Mouse (Mus musculus) kidney, adult 2 months (tissue): ENCODE measurements around the gene Myo18b. TPM values are rescaled to one million over a fixed set of nuclear protein-coding genes. Genes with fewer than 3 reads are reported as not detected.

ENCODE experiments used
- DNase-seq: peaks from one replicate; pipeline ENCODE4 v3.0.0; 2021
- H3K27ac ChIP-seq: fragments of 200-500 bp; 2 replicates; pipeline ENCODE4 v1.5.1; 2012; ENCODE audit warnings: low read depth, low read length, control low read depth, inconsistent platforms; ENCODE audit not compliant: insufficient read depth
- H3K27me3 ChIP-seq: fragments of 200-500 bp; replicated peaks from 2 replicates; pipeline ENCODE4 v1.6.1; 2012; ENCODE audit warnings: mild to moderate bottlenecking, moderate library complexity, low read length, inconsistent platforms; ENCODE audit not compliant: control insufficient read depth, insufficient read depth
- H3K36me3 ChIP-seq: fragments of 200-500 bp; 2 replicates; pipeline ENCODE4 v1.6.1; 2012; ENCODE audit warnings: mild to moderate bottlenecking, moderate library complexity, low read length, inconsistent platforms; ENCODE audit not compliant: control insufficient read depth, insufficient read depth
- H3K4me1 ChIP-seq: fragments of 200-500 bp; 2 replicates; pipeline ENCODE4 v1.6.1; 2011; ENCODE audit warnings: low read length; ENCODE audit not compliant: control insufficient read depth, insufficient read depth
- H3K4me3 ChIP-seq: fragments of 200-500 bp; 2 replicates; pipeline ENCODE4 v1.5.1; 2011; ENCODE audit warnings: mild to moderate bottlenecking, low read depth, low read length, control low read depth; ENCODE audit not compliant: insufficient read depth
- CTCF ChIP-seq: fragments of 200-500 bp; conservative IDR thresholded peaks from 2 replicates; pipeline ENCODE4 v1.5.1; 2011; ENCODE audit warnings: low read depth, mild to moderate bottlenecking, control low read depth, low read length, moderate library complexity, mixed read lengths; ENCODE audit not compliant: insufficient read depth, insufficient read length
- POLR2A ChIP-seq: fragments of 200-500 bp; IDR thresholded peaks from one replicate; pipeline ENCODE4 v1.6.1; 2011; ENCODE audit warnings: low read depth, low read length, control low read depth
- WGBS: fragments of 180-500 bp; shearing (Covaris S2); methylation state at CpG from one replicate; pipeline ENCODE4 v1.1.7; 2018; 5-methylcytosine and 5-hydroxymethylcytosine counted together
- polyA plus RNA-seq: library from polyadenylated mRNA; depleted of rRNA; stranded (reverse); fragments of >200 nt; gene quantifications from 2 replicates; pipeline ENCODE4 v1.2.3, GENCODE M21; 2012

Myo18b gene
- polyA plus RNA-seq, 1 experiment, result 1.2 TPM

DNA sequence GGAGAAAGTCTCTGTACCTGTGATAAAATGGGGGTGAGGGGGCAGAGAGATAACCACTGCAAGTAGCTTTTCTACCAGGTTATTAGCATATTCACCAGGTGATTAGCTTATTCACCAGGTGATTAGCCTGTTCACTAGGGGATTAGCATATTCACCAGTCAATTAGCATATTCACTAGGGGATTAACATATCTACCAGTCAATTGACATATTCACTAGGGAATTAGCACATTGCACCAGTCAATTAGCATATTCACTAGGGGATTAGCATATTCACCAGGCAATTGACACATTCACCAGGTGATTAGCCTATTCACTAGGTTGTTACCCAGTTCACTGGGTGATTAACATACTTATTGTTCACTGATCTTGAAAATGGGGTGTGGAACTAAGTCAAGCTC is 186.3 kb downstream of the Myo18b start:
- Histone ChIP-seq H3K27me3 (no peaks in the 10 kb centered on the region), H3K4me1 (no peaks in the 10 kb centered on the region), H3K4me3 (no peak overlapping the region), H3K36me3 (no peaks in the 10 kb centered on the region), H3K27ac (no peak overlapping the region)
- TF ChIP-seq CTCF (no peak), POLR2A (no peak)
- DNase-seq, result no peak

GRCm38 (mm10) chr5:112708441-112708840 is 187.7 kb downstream of the Myo18b start:
- Histone ChIP-seq H3K4me1 (no peaks in the 10 kb centered on the region), H3K4me3 (no peak overlapping the region), H3K36me3 (no peaks in the 10 kb centered on the region), H3K27me3 (no peaks in the 10 kb centered on the region), H3K27ac (no peak overlapping the region)
- no peak for DNase-seq
- TF ChIP-seq CTCF (no peak), POLR2A (no peak)

DNA sequence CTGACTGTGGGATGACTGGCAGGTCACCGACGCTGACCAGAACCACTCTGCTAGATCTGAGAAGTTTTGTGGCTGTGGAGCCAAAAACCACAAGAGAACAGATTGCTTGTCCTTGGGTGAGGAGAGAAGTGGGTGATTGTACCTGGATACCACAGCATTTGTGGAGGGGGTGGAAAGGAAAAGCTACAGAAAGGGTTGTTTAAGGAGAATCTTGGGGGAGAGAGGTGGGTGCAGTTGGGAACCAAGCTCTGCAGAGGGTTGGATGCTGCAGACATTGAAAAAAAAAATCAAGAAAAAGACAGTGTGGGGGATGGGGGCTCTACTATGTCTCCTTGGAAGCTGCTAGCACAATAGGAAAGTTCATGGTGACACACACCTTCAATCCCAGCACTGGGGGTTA is 188.7 kb downstream of the Myo18b start:
- no peak for DNase-seq
- H3K4me1 ChIP-seq, result no peaks in the 10 kb centered on the region
- H3K27ac ChIP-seq, result no peak overlapping the region
- H3K27me3 ChIP-seq, result no peaks in the 10 kb centered on the region
- no peaks in the 10 kb centered on the region for H3K36me3 ChIP-seq
- no peak overlapping the region for H3K4me3 ChIP-seq
- TF ChIP-seq POLR2A, result no peak
- no peak for TF ChIP-seq CTCF
- WGBS, result 96% methylated on average over 2 of the region's 2 CpGs

- H3K27ac ChIP-seq, result no peak overlapping the region
- H3K27me3 ChIP-seq, result no peaks in the 10 kb centered on the region
- H3K4me1 ChIP-seq, result no peaks in the 10 kb centered on the region
- TF ChIP-seq CTCF, result no peak
- TF ChIP-seq POLR2A, result no peak
- H3K4me3 ChIP-seq, result no peak overlapping the region
- 43% methylated on average over 3 of the region's 3 CpGs for WGBS
- H3K36me3 ChIP-seq, result no peaks in the 10 kb centered on the region
- no peak for DNase-seq
Measured at GRCm38 (mm10) chr5:112700794-112701193, 195.4 kb downstream of the Myo18b start.

DNA sequence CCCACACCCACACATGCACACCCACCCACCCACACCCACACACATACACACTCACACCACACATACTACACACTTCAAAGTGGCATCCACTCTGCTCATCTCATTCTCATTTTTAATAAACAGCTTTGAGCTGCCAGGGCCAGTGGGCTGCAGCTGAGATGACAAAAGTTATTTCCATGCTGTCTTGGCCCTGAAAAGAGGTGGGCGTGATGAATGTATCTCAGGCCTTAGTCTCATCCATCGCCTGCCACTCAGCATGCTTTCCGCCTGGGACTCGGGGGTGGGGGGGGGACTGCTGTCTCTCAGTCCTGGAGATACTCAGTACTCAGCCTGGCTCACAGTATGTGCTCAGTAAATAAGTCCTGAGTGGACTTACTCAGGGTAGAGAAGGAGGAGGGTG is 199.5 kb downstream of the Myo18b start:
- no peak for DNase-seq
- 80% methylated on average over 4 of the region's 4 CpGs for WGBS
- no peaks in the 10 kb centered on the region for H3K27me3 ChIP-seq
- H3K4me1 ChIP-seq, result no peaks in the 10 kb centered on the region
- no peak overlapping the region for H3K27ac ChIP-seq
- H3K36me3 ChIP-seq, result no peaks in the 10 kb centered on the region
- TF ChIP-seq POLR2A (no peak), CTCF (no peak)
- no peak overlapping the region for H3K4me3 ChIP-seq

- no peaks in the 10 kb centered on the region for H3K36me3 ChIP-seq
- H3K27me3 ChIP-seq, result no peaks in the 10 kb centered on the region
- WGBS, result 47% methylated on average over 7 of the region's 7 CpGs
- H3K4me1 ChIP-seq, result no peaks in the 10 kb centered on the region
- DNase-seq, result no peak
- TF ChIP-seq CTCF (no peak), POLR2A (no peak)
- no peak overlapping the region for H3K4me3 ChIP-seq
- H3K27ac ChIP-seq, result no peak overlapping the region
Measured at GRCm38 (mm10) chr5:112695254-112695711, 200.9 kb downstream of the Myo18b start.

GRCm38 (mm10) chr5:112693286-112693849 is 202.8 kb downstream of the Myo18b start:
- H3K4me3 ChIP-seq, result no peak overlapping the region
- H3K4me1 ChIP-seq, result no peaks in the 10 kb centered on the region
- H3K36me3 ChIP-seq, result no peaks in the 10 kb centered on the region
- H3K27me3 ChIP-seq, result no peaks in the 10 kb centered on the region
- 82% methylated on average over 18 of the region's 18 CpGs for WGBS
- DNase-seq, result no peak
- no peak for TF ChIP-seq CTCF
- no peak for TF ChIP-seq POLR2A
- H3K27ac ChIP-seq, result no peak overlapping the region

GRCm38 (mm10) chr5:112687100-112687818 is 208.9 kb downstream of the Myo18b start:
- no peak overlapping the region for H3K4me3 ChIP-seq
- no peak for TF ChIP-seq CTCF
- no peak overlapping the region for H3K27ac ChIP-seq
- H3K4me1 ChIP-seq, result no peaks in the 10 kb centered on the region
- DNase-seq, result no peak
- no peaks in the 10 kb centered on the region for H3K27me3 ChIP-seq
- H3K36me3 ChIP-seq, result no peaks in the 10 kb centered on the region
- WGBS, result 57% methylated on average over 4 of the region's 4 CpGs
